Mouse (Mus musculus) spleen, postnatal 4 days (tissue): ENCODE measurements around the gene Zfp108.
"Not testable (repeated sequence)": the region's sequence is repeated elsewhere in the genome, so short reads cannot be mapped to it uniquely, and the experiment has no call there.

ENCODE experiments used
- DNase-seq, 2 experiments: peaks; one replicate each; pipeline ENCODE4 v3.0.0; 2022; ENCODE audit warnings: low spot score in 2 of 2

Gene Zfp108

DNA sequence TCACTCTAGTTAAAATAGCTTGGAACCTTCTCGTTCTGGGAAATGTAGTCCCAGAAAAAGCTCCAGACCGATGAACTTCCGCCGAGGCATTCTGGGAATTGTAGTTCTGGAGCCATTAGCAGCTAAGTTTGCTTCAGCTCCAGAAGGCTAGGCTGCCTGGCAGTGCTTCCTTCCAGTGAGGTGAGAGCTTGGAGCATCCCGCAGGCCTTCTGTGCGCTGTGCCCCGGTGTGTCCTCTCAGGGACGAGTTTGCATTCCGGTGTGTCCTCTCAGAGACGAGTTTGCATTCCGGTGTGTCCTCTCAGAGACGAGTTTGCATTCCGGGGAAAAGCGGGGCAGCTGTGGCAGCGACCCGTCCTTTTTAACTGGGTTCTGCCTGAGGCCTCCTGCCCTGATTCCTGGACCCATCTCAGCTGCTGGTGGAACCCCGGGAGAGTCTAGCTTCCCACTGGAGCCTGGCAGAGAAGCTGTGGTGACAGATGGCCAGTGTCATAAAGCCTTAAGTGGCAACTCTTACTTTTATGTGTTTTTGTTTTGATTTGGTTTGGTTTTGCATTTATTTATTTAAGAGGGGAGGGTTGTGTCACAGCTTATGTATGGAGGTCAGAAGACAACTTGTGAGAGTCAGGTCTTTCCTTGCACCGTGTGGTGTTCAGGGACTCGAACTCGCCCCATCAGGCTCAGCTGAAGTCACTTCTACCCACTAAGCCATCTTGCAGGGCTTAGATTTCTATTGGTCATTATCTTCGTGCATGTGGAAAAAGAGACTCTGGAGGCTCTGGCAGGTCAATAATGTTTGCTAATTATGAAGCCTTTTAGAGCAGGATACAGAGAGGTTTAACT lies at the start of gene Zfp108:
TSS of gene Zfp108 (plus strand) at position 162 of the 842 bp plus-strand sequence.
- peak; percentile 21 to 64 for DNase-seq

DNA sequence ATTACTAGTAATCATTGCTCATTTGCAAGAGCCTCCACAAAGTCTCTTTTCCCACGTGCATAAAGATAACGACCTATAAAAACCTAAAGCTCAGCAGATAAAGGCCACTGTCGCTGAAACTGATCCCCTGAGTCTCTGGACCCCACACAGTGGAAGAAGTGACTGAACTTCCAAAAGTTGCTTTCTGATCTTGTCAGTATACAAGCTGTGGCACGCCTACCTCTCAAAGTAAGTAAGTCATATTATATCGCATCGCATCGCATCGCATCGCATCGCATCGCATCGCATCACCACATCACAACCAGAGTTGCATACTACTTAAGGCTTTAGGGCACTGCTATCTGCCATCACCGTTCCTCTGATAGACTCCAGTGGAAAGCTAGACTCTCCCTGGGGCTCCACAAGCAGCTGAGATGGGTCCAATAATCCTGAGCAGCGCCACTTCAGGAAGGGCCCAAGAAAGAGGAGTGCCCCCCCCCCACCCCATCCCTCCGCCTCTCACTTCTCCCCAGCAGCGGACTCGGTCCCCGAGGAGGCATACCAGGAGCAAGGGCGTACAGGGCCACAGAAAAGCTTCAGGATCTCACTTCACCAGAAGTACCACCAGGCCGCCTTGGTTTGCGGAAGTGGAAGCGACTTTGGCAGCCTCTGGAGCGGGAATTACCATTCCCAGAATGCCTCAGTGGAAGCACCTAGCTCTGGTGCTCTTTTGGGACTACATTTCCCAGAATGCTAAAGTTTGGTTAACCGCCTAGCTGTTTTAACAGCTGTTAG lies 46.9 kb upstream of the Zfp108 start:
- no peak for DNase-seq

DNA sequence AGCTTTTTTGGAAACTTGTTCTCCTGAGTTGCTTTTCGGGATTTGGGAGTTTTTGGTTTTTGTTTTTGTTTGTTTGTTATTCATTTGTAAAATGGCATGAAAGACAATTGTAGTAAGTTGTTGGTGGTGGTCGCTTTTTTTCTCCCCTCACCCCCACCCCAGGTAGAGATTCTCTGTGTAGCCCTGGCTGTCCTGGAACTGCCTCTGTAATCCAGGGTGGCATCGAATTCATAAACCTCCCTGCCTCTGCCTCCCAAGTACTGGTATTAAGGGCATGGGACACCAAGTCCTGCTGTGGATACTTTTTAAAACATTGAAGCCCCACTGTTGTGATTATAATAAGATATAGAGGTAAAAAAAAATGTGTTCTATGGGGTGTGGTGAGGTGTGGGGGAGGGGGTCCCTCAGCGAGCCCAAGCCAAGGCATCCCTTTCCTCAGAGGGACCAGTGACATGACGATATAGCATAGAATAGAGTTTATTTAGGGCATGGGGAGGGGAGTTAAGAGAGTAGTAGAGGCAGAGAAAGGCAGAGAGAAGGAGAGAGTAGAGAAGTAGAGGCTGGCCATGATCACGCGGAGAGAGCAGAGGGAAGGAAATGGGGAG lies 46.2 kb upstream of the Zfp108 start:
- no peak for DNase-seq

DNA sequence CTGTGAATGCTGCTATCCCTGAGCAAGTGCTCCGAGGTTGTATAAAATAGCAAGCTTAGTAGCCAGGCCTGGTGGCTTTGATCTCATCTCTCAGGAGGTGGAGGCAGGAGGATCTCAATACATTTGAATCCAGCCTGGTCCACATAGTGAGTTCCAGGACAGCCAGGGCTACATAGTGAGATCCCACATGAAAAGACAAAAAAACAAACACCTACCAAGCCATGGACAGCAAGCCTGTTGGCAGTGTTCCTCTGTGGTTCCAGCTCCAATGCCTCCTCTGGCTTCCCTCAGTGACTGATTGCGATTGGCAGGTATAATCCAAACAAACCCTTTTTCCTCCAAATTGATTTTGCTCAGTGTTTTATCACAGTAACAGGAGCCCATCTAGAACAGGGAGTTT lies 44.3 kb upstream of the Zfp108 start:
- no peak for DNase-seq

DNA sequence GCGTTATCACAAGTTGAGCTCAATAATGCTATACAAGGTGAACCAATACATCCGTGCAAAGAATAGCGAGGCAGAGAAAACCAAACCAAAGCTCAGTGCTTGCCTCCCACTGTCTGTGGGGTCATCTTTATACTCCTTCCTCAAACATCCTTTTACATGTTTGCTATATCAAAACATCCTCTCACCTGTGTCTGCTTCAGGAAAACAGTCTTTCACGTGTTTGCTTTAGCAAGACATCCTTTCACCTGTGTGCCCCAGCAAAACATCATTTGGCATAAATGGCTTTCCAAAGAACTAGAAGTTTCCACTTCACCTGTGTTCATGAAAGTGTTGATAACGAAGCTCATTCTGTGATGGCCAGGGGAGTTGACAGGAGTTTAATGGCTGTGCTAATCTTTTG lies 43.3 kb upstream of the Zfp108 start, which contains the start of gene Zfp111:
TSS of gene Zfp111 (minus strand) at position 101 of the 400 bp plus-strand sequence.
- no peak for DNase-seq

DNA sequence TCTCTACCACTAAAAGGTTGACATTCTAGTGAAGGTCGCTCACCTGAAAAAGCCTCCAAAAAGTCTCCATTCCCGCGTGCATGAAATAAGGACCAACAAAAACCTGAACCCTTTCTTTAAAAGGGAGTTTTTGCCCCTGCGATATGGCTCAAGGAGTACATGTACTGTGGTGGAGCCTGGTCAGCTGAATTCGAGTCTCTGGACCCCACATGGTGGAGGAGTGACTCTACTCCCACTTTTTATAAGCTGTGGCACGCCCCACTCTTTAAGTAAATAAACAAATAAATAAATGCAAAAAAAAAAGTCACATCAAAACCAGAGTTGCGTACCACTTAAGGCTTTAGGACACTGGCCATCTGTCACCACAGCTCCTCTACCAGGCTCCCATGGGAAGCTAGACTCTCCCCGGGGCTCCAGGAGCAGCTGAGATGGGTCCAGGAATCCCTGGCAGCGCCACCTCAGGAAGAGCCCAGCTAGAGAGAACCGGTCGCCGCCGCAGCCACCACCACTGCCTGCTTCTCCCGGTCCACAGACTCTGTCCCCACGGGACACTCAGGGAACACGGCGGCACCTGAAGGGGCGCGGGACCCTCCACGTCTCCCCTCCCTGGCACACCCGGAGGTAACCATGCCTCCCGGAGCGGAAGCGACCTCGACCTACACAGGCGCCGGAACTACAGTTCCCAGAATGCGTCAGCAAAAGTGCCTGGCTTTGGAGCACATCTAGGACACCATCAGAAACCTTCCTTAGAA lies 17.4 kb upstream of the Zfp108 start, which contains the start of gene Zfp109:
TSS of gene Zfp109 (minus strand) at position 521 of the 752 bp plus-strand sequence.
- peak; percentile 18 to 65 for DNase-seq

DNA sequence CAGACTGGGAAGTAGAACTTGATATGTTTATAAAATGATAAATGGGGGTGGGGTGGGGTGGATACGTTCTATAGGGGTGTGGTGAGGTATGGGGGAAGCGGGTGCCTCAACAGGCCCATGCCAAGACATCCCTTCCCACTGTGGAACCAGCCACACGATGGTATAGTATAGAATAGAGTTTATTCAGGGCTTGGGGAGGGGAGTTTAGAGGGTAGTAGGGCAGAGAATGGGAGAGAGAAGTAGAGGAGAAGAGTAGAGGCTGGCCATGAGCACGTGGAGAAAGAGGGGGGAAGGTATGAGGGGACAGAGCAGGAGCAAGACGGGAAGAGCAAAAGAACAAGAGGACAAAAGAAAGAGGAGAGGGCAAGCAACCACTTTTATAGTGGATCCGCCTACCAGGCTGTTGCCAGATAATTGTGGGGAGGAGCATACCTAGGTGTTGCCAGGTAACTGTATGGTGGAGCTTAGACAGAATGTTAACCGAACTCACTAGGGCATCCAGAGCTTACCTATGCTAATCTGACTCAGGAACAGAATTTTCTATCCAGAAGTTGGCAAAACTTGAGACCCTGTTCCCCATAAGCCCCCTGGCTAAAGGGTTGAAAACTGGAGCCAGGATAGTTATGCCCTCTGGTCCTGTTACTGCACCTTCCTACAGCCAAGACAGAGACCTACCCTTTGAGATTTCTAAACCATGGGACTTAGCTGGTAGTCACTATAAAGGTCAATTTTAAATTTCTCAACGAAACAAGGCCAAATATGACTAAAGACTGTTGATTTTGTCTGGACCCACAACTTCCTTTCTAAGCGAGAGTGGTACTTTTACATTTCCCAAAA lies 597 bp upstream of the Zfp108 start:
- DNase-seq = no peak

DNA sequence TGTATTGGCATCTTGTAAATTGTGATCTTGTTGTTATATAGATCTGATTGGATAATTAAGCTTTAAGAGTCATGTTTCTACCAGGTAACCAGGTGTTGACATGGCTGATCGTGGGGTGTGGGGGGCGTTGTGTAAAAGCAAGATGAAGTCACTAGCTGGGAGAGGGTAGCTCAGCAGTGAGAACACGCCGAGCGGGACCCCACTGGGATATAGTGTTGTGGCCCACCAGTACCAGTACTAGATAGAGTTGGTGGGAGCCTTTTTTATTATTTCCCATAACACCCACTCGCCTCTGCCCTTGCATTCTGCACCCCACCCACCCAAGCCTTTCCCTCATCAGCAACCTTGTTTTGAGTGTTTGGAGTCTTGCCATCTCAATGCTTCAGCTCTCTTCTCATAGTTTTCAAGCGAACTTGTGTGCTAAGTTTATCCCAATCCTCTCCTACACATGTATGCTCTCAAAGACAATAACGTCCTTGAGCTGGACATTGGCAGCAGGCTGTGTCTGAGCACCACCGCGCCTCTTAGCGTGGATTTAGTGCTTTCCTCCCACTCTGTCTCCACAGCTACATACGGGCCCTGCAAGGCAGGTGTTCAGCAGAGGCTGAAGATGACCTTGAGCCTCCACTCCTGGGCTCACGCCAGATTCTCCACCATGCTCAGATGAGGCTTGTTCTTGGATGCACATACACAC lies 4.9 kb downstream of the Zfp108 start:
- peak in 1 of 2 experiments; percentile 52 for DNase-seq

DNA sequence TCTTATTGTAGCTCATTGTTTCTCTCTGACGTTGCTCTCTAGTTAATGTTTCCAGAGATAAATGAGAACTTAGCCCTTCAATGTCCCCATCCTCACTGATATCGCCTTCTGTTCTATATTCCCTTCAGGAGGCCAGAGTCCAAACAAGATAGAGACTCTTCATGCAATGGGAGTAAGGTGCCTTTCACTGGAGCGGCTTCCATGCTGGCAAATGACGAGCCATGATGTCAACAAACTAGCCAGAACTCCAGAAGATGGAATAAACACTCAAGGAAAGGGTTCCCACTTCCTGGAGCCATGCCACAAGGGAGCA lies 5.4 kb downstream of the Zfp108 start:
- DNase-seq = peak in 1 of 2 experiments; percentile 31

DNA sequence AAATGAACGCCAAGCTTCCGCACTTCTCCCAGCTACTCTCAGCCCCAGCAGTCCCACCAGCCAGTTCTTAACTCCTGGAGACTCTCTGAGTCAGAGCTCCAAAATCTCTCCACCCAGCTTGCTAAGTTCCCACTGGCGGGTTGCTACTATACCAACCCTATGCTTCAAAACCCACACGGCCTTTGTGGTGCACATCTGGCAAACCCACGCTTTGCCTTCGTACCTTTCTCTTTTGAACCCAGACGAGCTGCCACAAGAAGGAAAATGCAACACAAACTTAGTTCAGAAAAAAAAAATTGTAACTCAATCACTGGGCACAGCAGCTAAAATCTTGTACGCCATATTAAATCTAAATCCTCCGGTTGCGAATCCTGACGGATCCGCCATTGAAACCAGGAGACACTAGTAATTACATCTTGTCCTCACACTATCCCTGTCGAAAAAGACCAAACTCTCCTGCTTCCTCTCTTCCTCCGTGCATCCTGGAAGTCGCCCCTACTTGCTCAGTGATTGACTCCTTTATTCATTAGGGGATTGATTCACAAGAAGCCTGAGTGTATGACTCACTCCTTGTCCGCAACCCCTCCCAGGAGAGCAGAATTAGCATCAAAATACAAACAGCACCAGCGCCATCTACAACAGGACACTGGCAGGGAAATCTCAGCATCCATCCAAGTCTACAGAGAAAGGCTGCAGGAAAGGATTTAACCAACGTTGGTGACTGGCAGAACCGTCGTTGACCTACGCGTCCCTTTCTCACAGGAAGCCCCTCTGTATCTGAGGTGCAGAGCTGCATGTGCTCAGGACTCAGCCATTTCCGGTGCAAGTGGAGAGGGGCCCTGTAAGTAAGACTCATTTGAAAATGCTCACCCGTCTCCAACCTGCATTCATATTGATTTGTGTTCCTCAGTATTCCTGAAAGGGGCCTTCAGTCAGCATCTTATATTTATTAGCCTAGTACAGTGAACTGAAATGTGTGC lies 13.9 kb downstream of the Zfp108 start:
- no peak for DNase-seq

DNA sequence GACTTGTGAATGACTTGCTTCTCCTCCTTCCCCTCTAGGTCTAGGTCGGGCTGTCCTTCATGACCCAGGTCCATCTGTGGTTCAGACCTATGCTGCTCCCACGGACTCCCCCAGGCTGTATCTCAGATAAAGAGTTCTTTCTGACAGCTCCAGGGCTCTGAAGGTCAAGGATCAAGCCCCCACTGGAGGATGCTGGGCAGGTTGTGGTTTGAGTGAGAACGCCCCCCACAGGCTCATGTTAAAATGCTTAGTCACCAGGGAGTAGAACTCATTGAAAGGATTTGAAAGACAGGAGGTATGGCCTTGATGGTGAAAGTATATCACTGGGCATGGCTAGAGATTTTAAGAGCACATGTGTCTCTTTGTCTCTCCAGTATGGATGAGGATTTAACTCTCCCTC lies 14.7 kb downstream of the Zfp108 start:
- DNase-seq = no peak

DNA sequence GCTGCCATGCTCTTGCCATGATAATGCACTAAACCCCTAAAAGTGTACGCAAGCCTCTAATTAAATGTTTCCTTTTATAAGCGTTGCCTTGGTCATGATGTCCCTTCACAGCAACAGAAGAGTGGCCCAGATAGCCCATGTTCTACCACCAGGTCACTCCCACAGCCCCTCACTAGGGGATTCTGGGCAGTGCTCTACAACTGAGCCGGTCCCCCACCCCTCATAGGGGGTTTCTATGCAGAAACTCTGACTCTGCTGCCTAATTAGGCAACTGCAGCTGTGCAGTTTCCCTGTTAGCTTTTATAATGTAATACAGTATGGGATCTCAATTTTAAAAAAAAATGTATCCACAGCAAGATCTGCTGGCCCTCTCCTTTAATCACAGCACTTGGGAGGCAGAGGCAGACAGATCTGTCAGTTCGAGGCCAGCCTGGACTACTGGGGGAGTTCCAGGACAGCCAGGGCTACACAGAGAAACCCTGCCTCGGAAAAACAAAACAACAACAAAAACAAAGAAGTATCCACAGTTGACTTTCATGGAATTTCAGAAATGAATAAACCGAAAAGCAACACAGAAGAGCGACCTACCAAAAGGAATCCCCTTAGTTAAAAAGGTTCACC lies 15.2 kb downstream of the Zfp108 start:
- DNase-seq = no peak

DNA sequence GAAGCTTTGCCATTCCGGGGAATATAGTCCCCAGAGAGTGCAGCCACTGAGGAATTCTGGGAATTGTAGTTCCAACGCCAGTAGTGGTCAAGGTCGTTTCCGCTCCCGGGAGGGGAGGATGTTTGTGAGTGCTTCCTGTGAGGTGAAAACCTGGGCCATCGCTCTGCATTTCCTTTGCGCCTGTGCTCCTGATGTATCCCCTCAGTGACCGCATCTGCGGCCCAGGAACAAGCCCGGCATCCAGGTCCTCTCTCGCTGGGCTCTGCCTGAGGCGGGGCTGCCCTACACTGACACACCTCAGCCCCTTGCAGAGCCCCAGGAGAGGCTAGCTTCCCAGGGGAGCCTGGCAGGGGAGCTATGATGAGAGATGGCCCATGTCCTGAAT lies 15.7 kb downstream of the Zfp108 start, which contains the start of gene Zfp93:
TSS of gene Zfp93 (plus strand) at position 133 of the 385 bp plus-strand sequence.
- peak in 1 of 2 experiments; percentile 16 for DNase-seq

DNA sequence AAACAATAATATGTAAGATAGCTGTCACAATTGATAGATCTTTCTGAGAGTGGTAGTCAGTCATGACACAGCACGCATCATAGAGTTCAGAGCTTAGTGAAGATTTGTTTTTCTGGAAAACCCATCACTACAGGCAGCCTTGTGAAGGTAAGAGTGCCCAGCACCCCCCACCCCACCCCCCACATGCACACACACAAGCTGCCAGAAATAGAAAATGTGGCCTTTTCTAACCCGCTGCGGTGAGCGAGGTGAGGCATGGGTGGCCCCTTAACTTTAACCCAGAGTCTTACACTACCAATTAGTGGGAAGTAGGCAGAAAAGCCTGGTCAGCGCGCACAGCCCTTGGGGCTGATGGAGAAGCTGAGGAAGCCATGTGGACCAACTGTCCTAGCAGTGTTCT lies 16.6 kb downstream of the Zfp108 start:
- DNase-seq = no peak

DNA sequence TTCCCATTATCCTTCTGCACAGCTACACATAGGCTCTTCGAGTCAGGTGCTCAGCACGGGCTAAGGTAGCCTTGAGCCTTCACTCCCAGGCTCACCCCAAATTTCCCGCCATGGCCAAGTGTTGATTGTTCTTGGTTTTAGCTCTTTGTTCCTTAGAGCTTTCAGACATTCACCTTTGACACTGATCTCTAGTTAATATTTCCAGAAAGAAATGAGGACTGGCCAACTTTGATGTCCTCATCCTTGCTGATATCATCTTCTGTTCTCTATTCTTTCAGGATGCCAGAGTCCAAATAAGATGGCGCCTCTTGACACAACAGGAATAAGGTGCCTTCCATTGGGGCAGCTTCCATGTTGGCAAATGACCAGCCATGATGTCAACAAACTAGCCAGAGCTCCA lies 19.9 kb downstream of the Zfp108 start:
- DNase-seq = no peak

DNA sequence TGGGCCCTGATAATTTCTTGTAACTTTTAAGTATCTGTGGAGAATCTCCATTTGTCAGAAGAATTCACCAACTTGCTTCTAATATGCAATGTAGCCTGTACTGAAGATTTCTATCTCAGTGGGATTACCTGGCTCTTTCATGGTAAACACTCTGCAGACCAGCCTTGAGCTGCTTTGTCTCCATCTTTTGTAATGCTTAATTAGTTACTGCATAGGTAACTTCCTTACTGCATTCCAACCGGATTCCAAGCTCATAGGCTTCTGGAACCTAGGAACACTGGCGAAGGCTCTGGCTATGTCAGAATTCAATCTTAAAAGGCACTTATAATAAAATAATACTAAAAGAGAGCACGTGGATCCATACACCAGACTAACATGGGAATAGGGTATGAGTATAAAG lies 24.2 kb downstream of the Zfp108 start:
- DNase-seq = not testable (repeated sequence)

DNA sequence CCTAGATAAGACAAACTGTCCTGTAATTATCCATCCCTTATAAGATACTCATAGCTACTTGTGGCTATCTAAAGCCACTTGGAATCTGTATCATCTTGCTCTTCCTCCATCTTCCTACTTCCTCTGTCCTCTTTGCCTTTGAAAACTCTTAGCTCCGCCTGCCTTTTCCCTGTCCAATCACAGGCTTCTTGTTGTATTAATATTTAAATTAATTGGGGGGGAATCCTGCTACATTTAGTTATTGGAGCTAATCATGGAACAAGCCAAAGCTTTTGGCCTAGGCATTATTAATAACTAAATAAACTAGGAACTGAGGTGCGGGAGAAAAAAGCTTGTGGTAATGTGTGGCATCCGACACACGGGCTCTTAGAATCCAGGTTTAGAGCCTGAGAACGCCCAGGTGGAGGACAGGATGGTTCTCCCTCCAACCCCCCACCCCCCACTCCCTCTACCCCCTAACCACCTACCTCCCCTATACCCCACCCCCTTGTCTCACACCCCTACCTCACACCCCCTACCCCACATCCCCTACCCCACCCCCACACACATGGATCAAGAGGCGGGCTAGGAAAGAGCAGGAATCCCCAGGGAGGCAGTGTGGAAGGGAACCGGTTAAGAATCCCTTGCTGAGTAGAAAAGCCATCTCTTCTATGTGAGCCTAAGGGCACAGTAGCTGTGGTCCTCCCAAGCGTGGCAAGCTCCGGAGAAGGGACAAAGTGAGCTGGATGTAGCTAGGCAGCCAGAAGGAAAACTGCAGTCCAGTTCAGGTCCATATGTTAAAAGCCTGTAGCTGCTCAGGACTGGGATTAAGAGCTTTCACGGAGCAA lies 25.6 kb downstream of the Zfp108 start:
- no peak for DNase-seq

DNA sequence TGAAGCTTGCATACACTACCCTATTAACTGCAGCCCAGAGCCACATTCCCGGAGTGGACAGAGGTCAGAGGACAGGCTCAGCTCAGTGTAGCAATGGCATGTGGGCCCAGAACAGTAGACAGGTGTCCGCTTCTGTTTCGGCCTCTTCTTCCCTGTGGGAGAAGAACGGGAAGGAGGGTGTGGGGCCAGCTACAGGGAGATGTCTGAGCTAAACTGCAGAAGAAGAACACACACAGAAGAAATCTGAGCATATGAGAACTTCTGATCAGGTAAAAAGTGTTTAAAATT lies 26.2 kb downstream of the Zfp108 start:
- no peak for DNase-seq
